Mouse (Mus musculus) retina, embryonic 14.5 days (tissue): ENCODE measurements around the gene Il15ra.

Experiments
- DNase-seq: peaks from one replicate; pipeline ENCODE4 v3.0.0-alpha.2; 2015; ENCODE audit warnings: low spot score

Il15ra gene

DNA sequence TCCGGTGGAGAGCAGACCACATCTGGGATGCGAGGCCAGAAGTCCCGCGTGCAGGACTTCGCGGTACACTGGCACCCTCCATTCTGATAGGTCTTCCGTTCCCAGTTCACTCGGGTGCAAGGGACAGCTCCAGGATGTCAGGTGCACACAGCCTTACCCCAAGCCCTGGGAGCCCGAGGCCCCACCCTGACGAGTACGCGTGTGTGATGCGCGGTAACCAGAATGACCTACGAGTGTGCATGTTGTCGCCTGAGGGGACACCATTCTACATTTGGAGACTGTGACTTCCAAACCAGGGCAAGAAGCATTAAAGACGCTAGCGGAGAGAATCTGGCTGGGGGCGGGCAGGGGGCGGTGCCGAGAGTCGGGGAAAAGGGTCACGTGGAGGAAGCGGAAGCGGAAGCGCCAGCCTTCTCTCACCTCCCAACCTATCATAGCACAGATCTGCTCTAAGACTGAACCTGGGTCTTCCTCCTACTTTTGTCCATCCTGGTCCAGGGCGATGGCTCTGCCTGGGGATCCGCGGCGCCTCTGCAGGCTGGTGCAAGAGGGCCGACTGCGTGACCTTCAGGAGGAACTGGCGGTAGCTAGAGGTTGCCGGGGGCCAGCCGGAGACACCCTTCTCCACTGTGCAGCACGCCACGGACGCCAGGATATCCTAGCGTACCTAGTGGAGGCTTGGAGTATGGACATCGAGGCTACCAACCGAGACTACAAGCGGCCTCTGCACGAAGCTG, 73.2 kb downstream of the Il15ra start:
- peak; percentile 90 for DNase-seq
